Mouse (Mus musculus) liver, embryonic 14.5 days (tissue): ENCODE data around the gene Cenps.

Source experiments
- CTCF ChIP-seq: IDR thresholded peaks from 2 replicates; pipeline ENCODE4 v1.5.1; 2016; ENCODE audit warnings: antibody characterized with exemption, low read depth, control low read depth
- EP300 ChIP-seq: IDR thresholded peaks from 2 replicates; pipeline ENCODE4 v1.6.1; 2016; ENCODE audit warnings: antibody characterized with exemption, low read depth

GRCm38 (mm10) chr4:149147528-149147927 lies 10.1 kb upstream of the Cenps start:
- no peak for TF ChIP-seq CTCF
- no peak for TF ChIP-seq EP300
